Mouse (Mus musculus) stomach, embryonic 14.5 days (tissue): ENCODE measurements around the gene Abcc4. TPM values are rescaled to one million over a fixed set of nuclear protein-coding genes. Genes with fewer than 3 reads are reported as not detected.
"Not testable (repeated sequence)": the region's sequence is repeated elsewhere in the genome, so short reads cannot be mapped to it uniquely, and the experiment has no call there.

Experiments
- ATAC-seq: fragments of 200-750 bp; cut with Nextera tagmentation; 2 replicates; pipeline ENCODE4 v1.8.0; 2017; ENCODE audit warnings: low read depth, moderate TSS enrichment; ENCODE audit not compliant: insufficient number of reproducible peaks, insufficient read depth, low FRiP score
- H3K27ac ChIP-seq: fragments of 300-500 bp; sonication (generic); 2 replicates; pipeline ENCODE4 v1.5.1; 2014; ENCODE audit warnings: mild to moderate bottlenecking, low read length, moderate library complexity, mixed read lengths
- H3K27me3 ChIP-seq: fragments of 300-500 bp; sonication (generic); 2 replicates; pipeline ENCODE4 v1.6.1; 2014; ENCODE audit warnings: low read length, control low read depth, mixed read lengths; ENCODE audit not compliant: control insufficient read depth, insufficient read depth
- H3K36me3 ChIP-seq: fragments of 300-500 bp; sonication (generic); 2 replicates; pipeline ENCODE4 v1.6.1; 2014; ENCODE audit warnings: mild to moderate bottlenecking, control low read depth, low read length, moderate library complexity, mixed read lengths; ENCODE audit not compliant: control insufficient read depth, insufficient read depth
- H3K4me1 ChIP-seq: fragments of 300-500 bp; sonication (generic); 2 replicates; pipeline ENCODE4 v1.6.1; 2014; ENCODE audit warnings: low read length, control low read depth, mixed read lengths; ENCODE audit not compliant: control insufficient read depth, insufficient read depth
- H3K4me2 ChIP-seq: fragments of 300-500 bp; sonication (generic); replicated peaks from 2 replicates; pipeline ENCODE4 v1.6.1; 2014; ENCODE audit warnings: low read depth, low read length, control low read depth
- H3K4me3 ChIP-seq: fragments of 300-500 bp; sonication (generic); 2 replicates; pipeline ENCODE4 v1.5.1; 2014; ENCODE audit warnings: low read depth, low read length, control low read depth
- H3K9ac ChIP-seq: fragments of 300-500 bp; sonication (generic); replicated peaks from 2 replicates; pipeline ENCODE4 v1.6.1; 2014; ENCODE audit warnings: low read depth, mild to moderate bottlenecking, control low read depth, low read length, moderate library complexity, mixed read lengths
- H3K9me3 ChIP-seq: fragments of 300-500 bp; sonication (generic); 2 replicates; pipeline ENCODE4 v1.6.1; 2016; ENCODE audit warnings: low read depth, low read length, control low read depth; ENCODE audit not compliant: control insufficient read depth
- WGBS: fragments of 180-500 bp; shearing (Covaris S2); extraction: QIAGEN DNeasy Blood & Tissue Kit; methylation state at CpG from one replicate; pipeline ENCODE4 v1.1.7; 2014; 5-methylcytosine and 5-hydroxymethylcytosine counted together
- polyA plus RNA-seq: library from polyadenylated mRNA; unstranded; fragments of >200 nt; fragmentation: Nextera tagmentation; extraction: Ambion mirVana; gene quantifications from 2 replicates; pipeline ENCODE4 v1.2.1, GENCODE M21; 2014

The Abcc4 gene
- polyA plus RNA-seq, 1 experiment from 2014 or later, result 5.6 TPM

- no peak for ATAC-seq
- H3K27me3 ChIP-seq, result no peaks in the 10 kb centered on the region
- no peaks in the 10 kb centered on the region for H3K9me3 ChIP-seq
- H3K4me1 ChIP-seq, result no peaks in the 10 kb centered on the region
- no peak overlapping the region for H3K4me3 ChIP-seq
- no peaks in the 10 kb centered on the region for H3K36me3 ChIP-seq
- H3K9ac ChIP-seq, result no peak overlapping the region
- 80% methylated on average over 6 of the region's 6 CpGs for WGBS
- no peak overlapping the region for H3K27ac ChIP-seq
- H3K4me2 ChIP-seq, result no peak overlapping the region
These were observed 161.5 kb downstream of the Abcc4 start for GRCm38 (mm10) chr14:118544493-118544892.

DNA sequence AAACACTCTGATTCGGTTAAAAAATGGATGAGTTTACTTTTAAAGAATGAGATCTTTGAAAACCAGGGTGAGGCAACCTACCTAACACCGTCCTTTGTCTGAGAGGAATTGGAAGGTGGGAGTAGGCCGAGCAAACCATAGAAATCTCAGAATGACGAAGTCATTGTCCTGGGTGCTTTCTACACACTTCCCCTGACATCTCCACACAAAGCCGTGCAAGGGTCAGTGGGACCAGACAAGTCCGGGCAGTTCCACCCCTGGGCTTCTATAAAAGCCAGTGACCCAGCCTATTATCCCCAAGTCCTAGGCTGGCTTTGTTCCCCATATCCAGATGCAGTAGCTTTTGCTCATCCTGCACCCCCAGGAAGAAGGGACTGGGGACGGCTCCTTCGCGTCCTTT is 163.1 kb downstream of the Abcc4 start:
- Histone ChIP-seq H3K4me1 (no peaks in the 10 kb centered on the region), H3K9ac (no peak overlapping the region), H3K9me3 (no peaks in the 10 kb centered on the region), H3K4me3 (no peak overlapping the region), H3K27me3 (no peaks in the 10 kb centered on the region), H3K27ac (no peak overlapping the region), H3K36me3 (no peaks in the 10 kb centered on the region), H3K4me2 (no peak overlapping the region)
- ATAC-seq, result no peak
- 73% methylated on average over 9 of the region's 9 CpGs for WGBS

- no peaks in the 10 kb centered on the region for H3K27me3 ChIP-seq
- H3K27ac ChIP-seq, result no peak overlapping the region
- H3K36me3 ChIP-seq, result no peaks in the 10 kb centered on the region
- H3K4me1 ChIP-seq, result no peaks in the 10 kb centered on the region
- no peak overlapping the region for H3K9ac ChIP-seq
- H3K9me3 ChIP-seq, result no peaks in the 10 kb centered on the region
- H3K4me3 ChIP-seq, result no peak overlapping the region
- ATAC-seq, result 0 out of 2 replicates have a peak, but pooled peaks have one; percentile 37
- H3K4me2 ChIP-seq, result no peak overlapping the region
- 86% methylated on average over 3 of the region's 3 CpGs for WGBS
These were observed 174.5 kb downstream of the Abcc4 start for GRCm38 (mm10) chr14:118531539-118531938.

DNA sequence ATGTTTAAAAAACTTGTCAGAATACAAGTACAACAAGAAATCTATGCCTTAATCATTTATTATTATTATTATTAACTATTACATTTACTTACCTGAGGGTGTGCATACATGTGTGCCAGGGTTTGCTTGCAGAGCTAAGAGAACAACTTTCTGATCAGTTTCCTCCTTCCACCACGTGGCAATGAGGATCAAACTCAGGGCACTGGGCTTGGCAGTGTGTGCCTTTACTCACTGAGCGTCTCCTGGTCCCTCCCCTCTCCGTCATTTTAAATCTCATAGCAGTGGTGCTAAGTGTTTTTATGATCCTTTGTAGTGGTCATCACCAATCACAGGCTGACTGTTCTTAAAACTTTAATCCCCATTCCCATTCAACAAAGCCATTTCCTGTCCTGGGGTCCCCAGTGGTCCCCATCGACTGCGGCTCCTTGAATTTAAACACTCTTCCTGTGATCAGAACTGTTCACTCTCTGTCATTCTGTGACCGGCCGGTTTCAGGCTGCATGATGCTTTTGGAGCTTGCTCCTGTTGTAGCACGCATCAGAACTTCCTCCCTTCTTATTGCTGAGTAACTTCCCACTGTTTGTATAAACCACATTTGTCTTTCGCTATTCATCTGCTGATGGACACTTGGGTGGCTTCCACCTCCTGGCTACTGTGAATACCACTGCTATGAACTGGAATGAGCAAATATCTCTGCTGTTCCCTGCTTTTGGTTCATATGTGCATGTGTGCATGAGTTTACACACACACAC is 191.6 kb downstream of the Abcc4 start:
- Histone ChIP-seq H3K4me2 (no peak overlapping the region), H3K9me3 (no peaks in the 10 kb centered on the region), H3K4me1 (0 out of 2 replicates have a peak, but pooled peaks cover 6% of the 10 kb centered on the region), H3K36me3 (no peaks in the 10 kb centered on the region), H3K27me3 (no peaks in the 10 kb centered on the region), H3K27ac (no peak overlapping the region), H3K9ac (no peak overlapping the region), H3K4me3 (no peak overlapping the region)
- 41% methylated on average over 9 of the region's 9 CpGs for WGBS
- no peak for ATAC-seq

- H3K9ac ChIP-seq, H3K4me3 ChIP-seq, H3K27ac ChIP-seq, H3K9me3 ChIP-seq, ATAC-seq, H3K27me3 ChIP-seq, H3K4me2 ChIP-seq, H3K36me3 ChIP-seq: not testable (repeated sequence)
- H3K4me1 ChIP-seq, result peaks cover 11% of the 10 kb centered on the region
- 96% methylated on average over 6 of the region's 6 CpGs for WGBS
These were observed 194.3 kb downstream of the Abcc4 start for GRCm38 (mm10) chr14:118511715-118512114.

- Histone ChIP-seq H3K36me3 (no peaks in the 10 kb centered on the region), H3K4me3 (no peak overlapping the region), H3K9me3 (no peaks in the 10 kb centered on the region), H3K4me1 (peaks cover 16% of the 10 kb centered on the region), H3K9ac (no peak overlapping the region), H3K27me3 (no peaks in the 10 kb centered on the region), H3K4me2 (no peak overlapping the region), H3K27ac (no peak overlapping the region)
- 77% methylated on average over 2 of the region's 2 CpGs for WGBS
- ATAC-seq, result no peak
These were observed 195.2 kb downstream of the Abcc4 start for GRCm38 (mm10) chr14:118510793-118511192.

GRCm38 (mm10) chr14:118510216-118510615 is 195.8 kb downstream of the Abcc4 start:
- 86% methylated on average over 5 of the region's 5 CpGs for WGBS

GRCm38 (mm10) chr14:118507829-118508228 is 198.2 kb downstream of the Abcc4 start:
- 87% methylated on average over 14 of the region's 14 CpGs for WGBS
- no peak overlapping the region for H3K9ac ChIP-seq
- no peaks in the 10 kb centered on the region for H3K36me3 ChIP-seq
- H3K4me1 ChIP-seq, result peaks cover 9% of the 10 kb centered on the region
- H3K9me3 ChIP-seq, result no peaks in the 10 kb centered on the region
- no peak overlapping the region for H3K4me2 ChIP-seq
- H3K27ac ChIP-seq, result no peak overlapping the region
- no peak overlapping the region for H3K4me3 ChIP-seq
- ATAC-seq, result no peak
- H3K27me3 ChIP-seq, result no peaks in the 10 kb centered on the region

More at GRCm38 (mm10) chr14:118510216-118510615, 195.8 kb downstream of the Abcc4 start:
- Histone ChIP-seq H3K36me3 (no peaks in the 10 kb centered on the region), H3K9ac (no peak overlapping the region), H3K27me3 (no peaks in the 10 kb centered on the region), H3K9me3 (no peaks in the 10 kb centered on the region), H3K4me3 (no peak overlapping the region), H3K27ac (no peak overlapping the region), H3K4me1 (peaks cover 16% of the 10 kb centered on the region), H3K4me2 (no peak overlapping the region)
- no peak for ATAC-seq
